Mouse (Mus musculus) E14TG2a.4 (cell line): ENCODE results near the gene Rasgef1b.

Source experiments
- CTCF ChIP-seq: conservative IDR thresholded peaks from 2 replicates; pipeline ENCODE4 v1.5.1; 2014; ENCODE audit warnings: low read length
- NANOG ChIP-seq: IDR thresholded peaks from 2 replicates; pipeline ENCODE4 v1.6.1; 2014; ENCODE audit warnings: borderline replicate concordance, low read length, mixed read lengths
- POU5F1 ChIP-seq: IDR thresholded peaks from 2 replicates; pipeline ENCODE4 v1.6.1; 2014; ENCODE audit warnings: low read length, borderline replicate concordance

GRCm38 (mm10) chr5:99775342-99775741 is 46.5 kb upstream of the Rasgef1b start:
- TF ChIP-seq CTCF (no peak), POU5F1 (no peak), NANOG (no peak)
